Mouse (Mus musculus): ENCODE data around the gene Bloc1s5. TPM values are rescaled to one million over a fixed set of nuclear protein-coding genes. Genes with fewer than 3 reads are reported as not detected.

Bloc1s5 gene
- total and polyA plus RNA-seq, 2 experiments: 7.2 to 13.0 TPM

DNA sequence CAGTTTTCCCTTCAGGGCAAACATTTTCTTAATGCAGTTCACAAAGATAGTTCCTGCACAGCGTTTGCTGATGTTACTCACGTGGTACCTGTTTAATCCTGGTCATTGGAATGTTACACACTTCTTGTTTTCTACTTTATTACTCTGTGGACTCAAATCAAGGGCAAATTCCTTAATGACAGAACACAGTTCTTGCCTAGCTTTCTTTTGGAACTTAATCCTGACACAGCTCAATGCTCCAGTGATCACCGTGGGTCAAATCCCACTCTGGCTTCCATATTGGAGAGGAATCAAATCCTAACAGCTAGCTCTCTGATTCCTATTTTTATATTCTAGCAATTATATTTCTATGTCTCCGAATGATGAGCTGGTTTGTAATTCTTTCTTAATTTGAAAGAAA is 38.4 kb downstream of the Bloc1s5 start:
- no peak overlapping the region for H3K27ac ChIP-seq (replicated peaks; ENCODE audit: insufficient read depth, low read depth, low read length)
- no peak for DNase-seq (ENCODE audit: extremely low read depth, low read depth, low spot score)
- WGBS: 94% methylated on average over 4 of the region's 4 CpGs
- no peak for TF ChIP-seq POLR2A (IDR thresholded peaks at IDR 0.05; ENCODE audit: extremely low read depth, insufficient read depth, low read length)
- H3K4me3 ChIP-seq (ENCODE audit: insufficient read depth, low read depth, low read length): no peak overlapping the region
- no peaks in the 10 kb centered on the region for H3K79me2 ChIP-seq (ENCODE audit: control insufficient read depth, insufficient read depth, low read length)
- H3K36me3 ChIP-seq (ENCODE audit: control insufficient read depth, insufficient read depth, low read length): peaks cover 2% of the 10 kb centered on the region; the same call in 1 of the 2 replicates
- no peaks in the 10 kb centered on the region for H3K27me3 ChIP-seq (ENCODE audit: control insufficient read depth, insufficient read depth, low read length)
- no peak overlapping the region for H3K9ac ChIP-seq (ENCODE audit: low read depth, low read length)
- H3K4me1 ChIP-seq (ENCODE audit: control insufficient read depth, insufficient read depth, low read length): no peaks in the 10 kb centered on the region

DNA sequence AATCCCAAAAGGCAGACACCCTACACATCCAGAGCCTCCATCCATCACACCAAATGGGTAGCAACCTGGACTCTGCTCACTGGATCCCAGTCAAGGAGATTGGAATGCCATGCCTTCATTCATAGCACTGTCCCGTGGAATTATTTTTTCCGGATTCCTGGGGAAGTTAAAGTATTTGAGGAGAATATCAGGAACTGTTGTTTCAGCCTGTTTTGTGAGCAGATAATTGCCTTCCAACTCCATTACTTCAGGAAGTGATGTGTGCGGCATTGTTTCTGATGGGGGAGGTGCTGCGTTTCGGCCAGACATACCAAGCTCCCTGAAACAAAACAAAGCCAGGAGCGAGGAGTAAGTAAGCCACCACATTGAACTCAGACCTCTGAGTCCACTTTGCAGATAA is 41.8 kb downstream of the Bloc1s5 start:
- H3K4me1 ChIP-seq (ENCODE audit: control insufficient read depth, insufficient read depth, low read length): no peaks in the 10 kb centered on the region
- DNase-seq (ENCODE audit: extremely low read depth, low read depth, low spot score): no peak
- H3K27ac ChIP-seq (replicated peaks; ENCODE audit: insufficient read depth, low read depth, low read length): no peak overlapping the region; the same call in 1 of the 2 replicates
- H3K9ac ChIP-seq (ENCODE audit: low read depth, low read length): no peak overlapping the region
- TF ChIP-seq POLR2A (IDR thresholded peaks at IDR 0.05; ENCODE audit: extremely low read depth, insufficient read depth, low read length) (no peak), CTCF (IDR thresholded peaks at IDR 0.05; ENCODE audit: low read depth, low read length) (no peak)
- no peaks in the 10 kb centered on the region for H3K36me3 ChIP-seq (ENCODE audit: control insufficient read depth, insufficient read depth, low read length)
- H3K79me2 ChIP-seq (ENCODE audit: control insufficient read depth, insufficient read depth, low read length): no peaks in the 10 kb centered on the region
- no peaks in the 10 kb centered on the region for H3K27me3 ChIP-seq (ENCODE audit: control insufficient read depth, insufficient read depth, low read length)
- no peak overlapping the region for H3K4me3 ChIP-seq (ENCODE audit: insufficient read depth, low read depth, low read length)
- WGBS: 55% methylated on average over 6 of the region's 6 CpGs

DNA sequence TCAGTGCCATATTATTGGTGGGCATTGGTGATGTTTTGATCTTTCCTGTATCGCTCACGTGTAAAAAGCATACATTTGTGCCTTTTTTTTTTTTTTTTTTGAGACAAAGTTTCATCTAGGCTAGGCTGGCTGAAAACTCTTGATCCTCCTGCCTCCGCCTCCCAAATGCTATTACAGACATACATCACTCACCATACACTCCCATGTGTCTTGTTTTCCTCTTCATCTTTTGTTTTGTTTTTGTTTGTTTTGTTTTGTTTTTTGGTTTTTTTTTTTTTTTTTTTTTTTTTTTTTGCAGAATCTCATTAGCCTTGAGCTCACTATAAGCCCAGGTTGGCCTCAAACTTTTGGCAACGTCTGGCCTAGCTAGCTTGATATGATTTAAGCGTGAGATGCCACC is 47.6 kb downstream of the Bloc1s5 start:
- 96% methylated on average over 5 of the region's 5 CpGs for WGBS
- no peaks in the 10 kb centered on the region for H3K36me3 ChIP-seq (ENCODE audit: control insufficient read depth, insufficient read depth, low read length)
- H3K27me3 ChIP-seq (ENCODE audit: control insufficient read depth, insufficient read depth, low read length): no peaks in the 10 kb centered on the region
- H3K79me2 ChIP-seq (ENCODE audit: control insufficient read depth, insufficient read depth, low read length): no peaks in the 10 kb centered on the region
- H3K4me3 ChIP-seq (ENCODE audit: insufficient read depth, low read depth, low read length): no peak overlapping the region
- no peak for TF ChIP-seq POLR2A (IDR thresholded peaks at IDR 0.05; ENCODE audit: extremely low read depth, insufficient read depth, low read length)
- no peak for TF ChIP-seq CTCF (IDR thresholded peaks at IDR 0.05; ENCODE audit: low read depth, low read length)
- no peak for DNase-seq (ENCODE audit: extremely low read depth, low read depth, low spot score)
- no peak overlapping the region for H3K9ac ChIP-seq (ENCODE audit: low read depth, low read length)
- no peaks in the 10 kb centered on the region for H3K4me1 ChIP-seq (ENCODE audit: control insufficient read depth, insufficient read depth, low read length)
- H3K27ac ChIP-seq (replicated peaks; ENCODE audit: insufficient read depth, low read depth, low read length): no peak overlapping the region

DNA sequence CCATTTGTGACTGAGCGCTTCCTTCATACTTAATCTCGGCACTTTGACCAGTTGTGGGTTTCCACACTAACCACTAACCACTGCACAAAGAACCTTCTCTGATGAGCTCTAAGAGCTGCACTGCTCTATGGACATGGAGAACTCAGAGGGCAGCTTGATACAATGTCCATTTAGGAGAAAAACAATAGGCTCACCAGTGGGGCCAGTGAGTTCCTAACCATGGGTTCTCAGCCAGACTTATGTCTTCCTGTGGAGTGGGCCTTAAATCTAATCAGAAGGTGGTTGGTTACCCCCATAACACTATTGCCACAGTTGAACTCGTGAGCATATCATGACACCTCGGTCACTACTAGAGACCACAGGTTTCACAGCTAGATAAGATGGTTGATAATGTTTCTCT is 48.5 kb downstream of the Bloc1s5 start:
- TF ChIP-seq CTCF (IDR thresholded peaks at IDR 0.05; ENCODE audit: low read depth, low read length) (no peak), POLR2A (IDR thresholded peaks at IDR 0.05; ENCODE audit: extremely low read depth, insufficient read depth, low read length) (no peak)
- Histone ChIP-seq H3K27ac (replicated peaks; ENCODE audit: insufficient read depth, low read depth, low read length) (no peak overlapping the region), H3K79me2 (ENCODE audit: control insufficient read depth, insufficient read depth, low read length) (no peaks in the 10 kb centered on the region), H3K36me3 (ENCODE audit: control insufficient read depth, insufficient read depth, low read length) (no peaks in the 10 kb centered on the region), H3K4me3 (ENCODE audit: insufficient read depth, low read depth, low read length) (no peak overlapping the region), H3K27me3 (ENCODE audit: control insufficient read depth, insufficient read depth, low read length) (no peaks in the 10 kb centered on the region), H3K9ac (ENCODE audit: low read depth, low read length) (no peak overlapping the region), H3K4me1 (ENCODE audit: control insufficient read depth, insufficient read depth, low read length) (0 out of 2 replicates have a peak, but pooled peaks cover 2% of the 10 kb centered on the region)
- 88% methylated on average over 4 of the region's 4 CpGs for WGBS
- no peak for DNase-seq (ENCODE audit: extremely low read depth, low read depth, low spot score)

DNA sequence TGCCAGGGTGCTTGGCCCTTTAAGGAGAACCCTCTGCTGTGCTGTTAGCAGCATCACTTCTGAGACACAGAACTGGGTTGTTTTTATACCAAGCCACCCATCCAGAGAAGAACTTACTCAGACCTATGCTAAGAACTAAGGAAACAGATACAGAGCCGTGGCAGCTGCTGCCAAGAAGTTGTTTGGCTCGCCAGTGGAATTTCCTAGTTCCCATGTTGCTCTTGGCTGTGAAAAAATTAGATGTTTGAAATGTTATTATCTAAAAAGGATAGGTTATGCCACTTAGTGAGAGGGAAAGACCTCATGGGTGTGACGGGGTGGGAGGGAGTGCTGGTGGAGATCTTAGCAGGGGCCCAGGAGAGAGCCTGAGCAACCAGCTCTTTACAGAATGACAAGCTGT is 52.1 kb downstream of the Bloc1s5 start:
- no peaks in the 10 kb centered on the region for H3K36me3 ChIP-seq (ENCODE audit: control insufficient read depth, insufficient read depth, low read length)
- WGBS: 68% methylated on average over 3 of the region's 3 CpGs
- H3K27me3 ChIP-seq (ENCODE audit: control insufficient read depth, insufficient read depth, low read length): no peaks in the 10 kb centered on the region
- H3K27ac ChIP-seq (replicated peaks; ENCODE audit: insufficient read depth, low read depth, low read length): peak overlapping the region; percentile 46
- H3K4me3 ChIP-seq (ENCODE audit: insufficient read depth, low read depth, low read length): no peak overlapping the region
- 0 out of 2 replicates have a peak, but pooled peaks cover 2% of the 10 kb centered on the region for H3K4me1 ChIP-seq (ENCODE audit: control insufficient read depth, insufficient read depth, low read length)
- DNase-seq (ENCODE audit: extremely low read depth, low read depth, low spot score): no peak
- no peak overlapping the region for H3K9ac ChIP-seq (ENCODE audit: low read depth, low read length)
- TF ChIP-seq CTCF (IDR thresholded peaks at IDR 0.05; ENCODE audit: low read depth, low read length): no peak
- no peak for TF ChIP-seq POLR2A (IDR thresholded peaks at IDR 0.05; ENCODE audit: extremely low read depth, insufficient read depth, low read length)
- H3K79me2 ChIP-seq (ENCODE audit: control insufficient read depth, insufficient read depth, low read length): no peaks in the 10 kb centered on the region

DNA sequence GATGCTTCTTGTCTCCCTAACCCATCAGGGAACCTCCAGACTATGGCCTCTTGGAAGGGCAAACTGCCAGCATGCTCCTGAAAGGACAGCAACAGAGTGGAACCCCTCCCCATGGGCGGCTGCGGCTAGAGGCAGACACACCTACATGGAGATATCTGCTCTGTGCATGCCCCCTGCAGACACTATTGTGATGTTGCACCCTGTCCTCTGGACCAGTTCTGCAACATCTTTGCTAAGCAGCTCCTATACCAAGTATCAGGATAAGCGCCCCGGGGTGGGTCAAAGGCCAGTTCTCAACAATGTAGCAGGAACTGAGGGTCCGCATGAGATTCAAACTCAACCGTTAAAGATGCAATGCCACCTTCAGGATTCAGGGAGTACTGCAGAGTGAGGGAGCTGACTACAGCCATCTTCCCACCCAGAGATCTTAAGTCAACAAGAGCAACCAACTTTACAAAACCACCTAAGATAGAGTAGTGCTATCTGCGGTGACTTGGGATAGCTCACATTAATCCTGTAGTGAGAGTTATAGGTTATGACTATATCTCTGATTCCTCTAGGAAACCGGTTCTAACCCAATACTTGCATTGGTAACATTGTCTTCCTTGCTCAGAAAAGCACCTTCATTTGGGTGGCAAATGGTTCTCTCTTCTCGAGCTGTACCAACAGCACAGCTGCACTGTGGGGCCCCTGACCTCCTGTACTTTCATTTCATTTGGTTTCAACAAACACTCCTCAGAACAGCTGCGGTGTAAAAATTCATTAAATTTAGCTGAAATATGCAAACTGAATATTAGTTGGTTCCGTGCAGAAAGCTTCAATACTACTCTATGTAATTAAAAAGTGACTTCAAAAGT is 54.1 kb downstream of the Bloc1s5 start:
- WGBS: 33% methylated on average over 11 of the region's 11 CpGs
- H3K79me2 ChIP-seq (ENCODE audit: control insufficient read depth, insufficient read depth, low read length): no peaks in the 10 kb centered on the region
- no peaks in the 10 kb centered on the region for H3K36me3 ChIP-seq (ENCODE audit: control insufficient read depth, insufficient read depth, low read length)
- H3K4me3 ChIP-seq (ENCODE audit: insufficient read depth, low read depth, low read length): no peak overlapping the region
- H3K4me1 ChIP-seq (ENCODE audit: control insufficient read depth, insufficient read depth, low read length): 0 out of 2 replicates have a peak, but pooled peaks cover 2% of the 10 kb centered on the region
- no peaks in the 10 kb centered on the region for H3K27me3 ChIP-seq (ENCODE audit: control insufficient read depth, insufficient read depth, low read length)
- H3K9ac ChIP-seq (ENCODE audit: low read depth, low read length): no peak overlapping the region
- H3K27ac ChIP-seq (replicated peaks; ENCODE audit: insufficient read depth, low read depth, low read length): 0 out of 2 replicates have a peak overlapping the region, but pooled peaks have one; percentile 0
- TF ChIP-seq POLR2A (IDR thresholded peaks at IDR 0.05; ENCODE audit: extremely low read depth, insufficient read depth, low read length) (no peak), CTCF (IDR thresholded peaks at IDR 0.05; ENCODE audit: low read depth, low read length) (peak; percentile 79)
- DNase-seq (ENCODE audit: extremely low read depth, low read depth, low spot score): peak; percentile 62
